Mouse (Mus musculus) activated CD4-positive, CD25-positive, alpha-beta regulatory T cell, adult 4 months (primary cell): ENCODE results near the gene Hmox2. TPM values are rescaled to one million over a fixed set of nuclear protein-coding genes. Genes with fewer than 3 reads are reported as not detected.

ENCODE experiments used
- ATAC-seq: one replicate; pipeline ENCODE4 v1.8.0; 2017
- polyA plus RNA-seq, 2 experiments: library from polyadenylated mRNA; unstranded; fragments of 100-300 nt; shearing (Covaris generic); gene quantifications; one replicate each; pipeline ENCODE4 v1.2.1; 2017

Hmox2 gene
- polyA plus RNA-seq, 2 experiments from 2014 or later: 121 to 122 TPM

GRCm38 (mm10) chr16:4726528-4727128 is 467 bp downstream of the Hmox2 start:
- peak; percentile 62 for ATAC-seq

- ATAC-seq: no peak
These were observed 1.4 kb downstream of the Hmox2 start for GRCm38 (mm10) chr16:4727526-4727925.

GRCm38 (mm10) chr16:4727963-4728362 is 1.8 kb downstream of the Hmox2 start:
- ATAC-seq: no peak

GRCm38 (mm10) chr16:4730776-4731358 is 4.7 kb downstream of the Hmox2 start:
- ATAC-seq: no peak

DNA sequence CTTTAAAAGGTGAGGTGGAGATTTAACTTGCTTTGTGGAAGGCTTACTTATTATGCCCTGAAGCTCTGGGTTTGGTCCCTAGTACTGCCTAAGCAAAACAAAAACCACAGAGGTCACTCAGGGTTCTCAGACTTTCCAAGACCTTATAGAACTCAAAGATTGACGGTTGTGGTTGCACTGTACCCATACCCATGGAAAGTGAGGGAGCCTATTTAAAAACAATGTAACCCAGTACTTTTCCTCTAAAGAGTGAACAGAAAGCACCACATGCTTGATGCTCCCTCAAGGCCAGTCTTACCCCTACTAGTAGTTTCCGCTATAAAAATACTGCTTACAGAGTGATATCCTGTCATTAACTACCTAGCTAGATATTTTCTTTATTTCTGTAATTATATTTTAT is 10.1 kb downstream of the Hmox2 start:
- peak; percentile 79 for ATAC-seq

- ATAC-seq: no peak
These were observed 13.8 kb downstream of the Hmox2 start for GRCm38 (mm10) chr16:4739994-4740393.

- no peak for ATAC-seq
These were observed 16.0 kb downstream of the Hmox2 start for GRCm38 (mm10) chr16:4742186-4742585.

DNA sequence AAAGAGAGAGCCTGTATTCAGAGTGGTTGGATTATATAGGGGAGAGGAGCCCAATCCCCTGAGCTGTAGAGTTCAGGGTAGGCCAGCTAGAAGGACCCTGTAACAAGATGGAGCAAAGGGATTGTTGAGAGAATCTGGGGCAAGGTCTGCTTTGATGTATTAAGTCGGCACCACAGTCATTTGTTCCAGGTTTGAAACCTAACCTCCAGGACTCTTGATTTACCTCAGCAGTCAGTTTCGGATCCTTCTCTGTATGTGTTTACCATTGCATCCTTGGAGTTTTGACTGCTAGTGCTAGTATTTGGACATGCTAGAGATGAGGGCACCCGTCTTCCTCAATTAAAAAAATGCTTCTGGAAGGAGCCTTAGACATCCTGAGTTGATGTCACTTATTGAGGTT is 26.0 kb downstream of the Hmox2 start:
- no peak for ATAC-seq

DNA sequence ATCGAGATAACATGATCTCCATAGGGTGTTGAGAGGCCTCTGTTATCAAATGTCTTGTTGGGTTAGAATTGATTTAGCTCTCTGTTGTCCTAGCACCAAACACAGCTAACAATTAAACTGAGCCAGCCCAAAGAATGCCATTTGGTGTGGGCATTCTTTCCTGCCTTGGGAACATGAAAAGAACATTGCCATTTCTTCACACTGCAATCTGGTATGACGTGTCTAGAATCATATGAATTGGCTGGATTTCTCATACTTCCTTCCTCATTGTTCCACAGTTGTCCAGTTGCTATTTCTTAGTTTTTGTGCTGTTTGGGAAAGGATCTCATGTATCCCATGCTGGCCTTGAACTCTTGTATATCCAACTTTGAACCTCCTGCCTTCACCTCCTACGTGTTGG is 27.9 kb downstream of the Hmox2 start:
- ATAC-seq: no peak

DNA sequence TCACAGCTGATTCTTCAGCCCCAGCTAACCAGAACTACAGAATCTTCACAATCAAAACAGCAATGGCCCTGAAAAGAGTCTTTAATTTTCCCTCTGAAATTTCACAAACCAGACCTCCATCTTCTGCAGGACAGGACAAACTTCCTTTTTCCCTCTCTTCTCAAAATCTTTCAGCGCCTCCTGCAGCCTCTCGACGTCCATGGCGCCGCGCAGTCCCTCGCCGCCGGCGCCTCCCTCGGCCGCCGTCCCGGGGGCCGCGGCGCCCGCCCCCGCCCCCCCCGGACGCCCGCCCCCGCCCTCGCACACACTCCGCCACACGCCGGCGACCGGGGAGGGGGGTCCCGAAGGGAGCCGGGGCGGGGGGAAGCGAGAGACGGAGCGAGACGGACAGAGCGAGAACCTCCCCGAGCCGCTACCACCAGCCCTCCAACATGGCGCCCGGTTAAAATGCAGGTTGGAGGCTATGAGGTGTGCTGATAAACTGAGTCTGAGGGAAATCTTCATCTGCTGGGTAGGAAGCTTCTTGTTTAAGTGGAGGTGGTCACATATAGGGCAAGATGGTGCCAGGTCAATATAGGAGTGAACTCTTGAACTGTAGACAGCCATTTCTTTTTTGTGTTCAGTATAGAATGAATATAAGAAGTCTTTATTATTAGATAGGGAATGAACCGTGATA is 30.6 kb downstream of the Hmox2 start:
- peak; percentile 56 for ATAC-seq

- ATAC-seq: no peak
These were observed 36.3 kb downstream of the Hmox2 start for GRCm38 (mm10) chr16:4762437-4762836.

DNA sequence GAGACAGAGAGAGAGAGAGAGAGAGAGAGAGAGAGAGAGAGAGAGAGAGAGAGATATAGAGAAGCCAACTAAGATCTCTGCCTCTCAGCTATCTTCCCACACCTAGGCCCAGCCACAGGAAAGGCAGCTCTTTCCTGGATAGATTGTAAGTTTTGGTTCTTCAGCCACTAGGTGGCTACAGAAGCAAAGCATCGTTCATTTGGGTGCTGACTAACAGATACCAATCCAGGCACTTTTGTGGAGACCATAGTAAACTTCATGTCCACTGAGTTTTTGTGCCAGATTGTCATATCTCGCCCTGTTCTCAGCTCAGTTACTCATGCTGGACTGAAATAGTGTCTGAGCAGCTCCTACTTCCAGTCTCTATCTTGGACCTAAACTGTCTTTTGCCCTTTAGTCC is 37.1 kb downstream of the Hmox2 start:
- peak; percentile 46 for ATAC-seq

GRCm38 (mm10) chr16:4765852-4766251 is 39.7 kb downstream of the Hmox2 start:
- ATAC-seq: no peak

- no peak for ATAC-seq
These were observed 41.0 kb downstream of the Hmox2 start for GRCm38 (mm10) chr16:4767012-4767790.

GRCm38 (mm10) chr16:4768719-4769118 is 42.6 kb downstream of the Hmox2 start:
- ATAC-seq: no peak

DNA sequence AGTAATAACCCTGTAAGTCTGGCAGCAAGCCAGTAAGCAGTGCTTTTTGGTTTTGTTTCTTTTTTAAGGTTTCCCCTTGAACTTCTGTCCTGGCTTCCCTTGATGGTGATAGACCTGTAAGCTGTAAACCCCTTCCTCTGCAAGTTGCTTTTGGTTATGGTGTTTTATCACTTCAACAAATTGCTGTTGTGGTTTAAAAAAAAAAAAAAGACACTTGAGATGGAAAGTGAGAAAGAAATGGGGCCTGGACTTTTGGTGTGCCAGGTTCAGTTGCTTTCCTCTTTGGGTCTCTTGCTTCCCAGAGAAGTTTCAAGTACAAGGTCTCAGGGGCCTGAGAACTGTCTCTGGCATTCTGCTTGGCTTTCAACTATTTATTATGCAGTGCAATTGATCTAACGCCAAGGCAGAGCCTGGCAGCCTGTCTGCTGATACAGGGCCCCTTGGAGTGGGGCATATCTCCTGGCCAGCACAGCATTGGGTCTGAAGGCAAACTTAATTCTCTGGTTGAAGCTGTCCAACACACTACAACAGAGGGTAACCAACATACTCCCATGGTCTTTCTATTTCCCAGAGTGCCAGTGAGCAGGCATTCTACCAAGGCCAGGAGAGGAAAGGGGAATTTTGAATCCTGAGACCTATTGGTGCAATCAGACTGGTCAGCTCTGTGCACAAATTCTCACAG is 47.3 kb downstream of the Hmox2 start:
- no peak for ATAC-seq

- no peak for ATAC-seq
These were observed 51.2 kb downstream of the Hmox2 start for GRCm38 (mm10) chr16:4777171-4777904.

DNA sequence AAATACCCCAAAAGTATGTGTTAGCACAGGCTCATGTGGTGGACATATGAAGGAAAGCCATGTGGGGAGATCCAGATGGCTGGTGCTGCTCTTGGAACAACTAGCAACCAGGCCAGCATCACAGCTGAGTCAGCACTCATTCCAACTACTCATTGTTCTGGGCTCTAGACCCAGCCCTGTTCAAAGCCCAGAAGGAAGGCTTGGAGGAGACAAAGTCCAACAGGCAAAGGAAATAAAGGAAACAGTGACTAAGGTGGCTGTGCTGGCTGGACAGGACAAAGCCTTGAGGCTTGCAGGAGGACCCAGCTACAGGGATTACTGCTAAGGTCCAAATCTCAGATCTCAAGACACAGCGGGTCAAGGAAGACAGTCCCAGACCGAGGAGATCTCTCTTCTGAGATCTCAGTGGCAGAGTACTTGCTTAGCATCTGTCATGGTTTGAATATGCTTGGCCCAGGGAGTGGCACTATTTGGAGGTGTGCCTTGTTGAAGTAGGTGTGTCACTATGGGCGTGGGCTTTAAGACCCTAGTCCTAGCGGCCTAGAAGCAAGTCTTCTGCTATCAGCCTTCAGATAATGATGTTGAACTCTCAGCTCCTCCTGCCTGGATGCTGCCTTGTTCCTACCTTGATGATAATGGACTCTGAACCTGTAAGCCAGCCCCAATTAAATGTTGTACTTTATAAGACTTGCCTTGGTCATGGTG is 51.9 kb downstream of the Hmox2 start:
- ATAC-seq: no peak

DNA sequence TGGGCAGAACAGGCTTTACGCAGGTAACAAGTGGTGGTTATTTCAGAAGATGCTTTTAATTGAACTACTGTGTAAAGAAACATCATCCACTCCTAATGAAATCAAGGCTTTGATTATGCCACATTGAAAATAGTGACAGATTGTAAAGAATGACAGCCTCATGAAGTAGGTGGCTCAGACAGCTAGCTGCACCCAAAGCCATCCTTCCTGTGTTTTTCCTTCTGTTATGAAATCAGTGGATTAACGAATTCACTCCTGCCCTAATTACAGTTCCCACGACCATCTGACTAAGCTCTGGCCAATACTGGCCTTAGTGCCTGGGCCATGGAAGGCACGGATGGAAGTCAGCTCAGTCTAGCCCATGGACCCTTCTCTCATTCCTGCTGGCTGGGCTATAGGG is 52.8 kb downstream of the Hmox2 start:
- ATAC-seq: no peak

- ATAC-seq: no peak
These were observed 55.5 kb downstream of the Hmox2 start for GRCm38 (mm10) chr16:4781524-4782196.

DNA sequence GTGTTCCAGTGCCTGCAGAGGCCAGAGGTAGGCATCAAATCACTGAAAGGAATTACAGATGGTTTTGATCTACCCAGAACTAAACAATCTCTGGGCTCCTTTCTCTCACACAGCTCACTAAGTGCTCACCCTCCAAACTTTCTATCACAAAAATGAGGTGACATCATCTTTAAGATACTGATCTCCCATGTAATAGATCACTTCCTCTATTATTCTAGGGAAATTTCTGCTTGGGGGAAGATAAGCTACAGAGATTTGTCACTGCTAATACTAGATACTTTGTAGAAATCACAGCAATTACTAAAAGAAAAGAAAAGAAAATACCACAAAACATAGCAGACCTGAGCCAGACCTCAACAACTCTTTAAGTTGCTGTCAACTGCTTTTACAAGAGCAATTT is 56.4 kb downstream of the Hmox2 start:
- peak; percentile 67 for ATAC-seq
